Mouse (Mus musculus) liver, adult 2 months (tissue): ENCODE data around the gene Atrn.

Experiments used
- CTCF ChIP-seq: fragments of 200-500 bp; IDR thresholded peaks from 2 replicates; pipeline ENCODE4 v1.5.1; 2011; ENCODE audit warnings: low read depth, low read length, control low read depth
- POLR2A ChIP-seq: fragments of 200-500 bp; IDR thresholded peaks from 2 replicates; pipeline ENCODE4 v1.6.1; 2011; ENCODE audit warnings: low read length, control low read depth; ENCODE audit not compliant: insufficient read depth; ENCODE audit errors: extremely low read depth

DNA sequence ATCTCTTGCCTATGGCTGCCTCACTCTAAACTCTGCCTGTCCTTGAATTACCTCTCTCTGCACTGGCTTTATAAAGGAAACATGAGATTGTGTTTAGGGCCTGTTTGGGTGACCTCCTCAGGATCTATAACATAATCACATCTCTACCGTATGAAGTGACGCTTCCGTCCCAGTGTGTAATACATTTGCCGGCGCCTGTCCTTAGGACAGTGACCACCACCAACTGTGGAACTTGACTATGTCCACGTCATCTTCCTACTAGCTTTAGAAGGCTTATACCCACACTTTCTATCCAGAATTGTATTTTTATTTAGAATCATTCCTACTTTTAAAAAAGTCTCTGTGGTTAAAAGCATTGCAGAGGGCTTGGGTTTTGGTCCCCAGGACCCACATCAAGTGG, 131.9 kb downstream of the Atrn start:
- TF ChIP-seq CTCF, result no peak
- TF ChIP-seq POLR2A, result no peak
